Mouse (Mus musculus): ENCODE results near the gene Hist1h4f. TPM values are rescaled to one million over a fixed set of nuclear protein-coding genes. Genes with fewer than 3 reads are reported as not detected.

Gene Hist1h4f
- polyA plus RNA-seq, 1 experiment from 2014 or later = 2.4 TPM

- Histone ChIP-seq H3K27ac (ENCODE audit: low read length) (peak within 1 kb of the TSS; percentile 96), H3K9ac (ENCODE audit: low read depth, low read length) (peak within 1 kb of the TSS; percentile 78), H3K27me3 (ENCODE audit: control insufficient read depth, insufficient read depth, low read depth, low read length) (no peaks in the 10 kb centered on the region), H3K36me3 (ENCODE audit: control insufficient read depth, insufficient read depth) (no peaks in the 10 kb centered on the region), H3K4me1 (ENCODE audit: control insufficient read depth, low read depth, low read length) (peaks cover 15% of the 10 kb centered on the region), H3K4me2 (ENCODE audit: low read depth, low read length) (peak within 1 kb of the TSS; percentile 64), H3K4me3 (ENCODE audit: low read depth, low read length) (peak within 1 kb of the TSS; percentile 65), H3K9me3 (replicated peaks; ENCODE audit: control insufficient read depth, low read length) (no peaks in the 10 kb centered on the region)
- under 1% methylated on average over 55 of the region's 70 CpGs for WGBS (ENCODE audit: insufficient replicate concordance)
- peak; percentile 62 for ATAC-seq (ENCODE audit: low read depth)
These were observed 20.3 kb downstream of the Hist1h4f start, which contains the start of gene Hist1h4h for GRCm38 (mm10) chr13:23530901-23531875. Gene Hist1h4h (plus strand): TSS chr13:23531050.

DNA sequence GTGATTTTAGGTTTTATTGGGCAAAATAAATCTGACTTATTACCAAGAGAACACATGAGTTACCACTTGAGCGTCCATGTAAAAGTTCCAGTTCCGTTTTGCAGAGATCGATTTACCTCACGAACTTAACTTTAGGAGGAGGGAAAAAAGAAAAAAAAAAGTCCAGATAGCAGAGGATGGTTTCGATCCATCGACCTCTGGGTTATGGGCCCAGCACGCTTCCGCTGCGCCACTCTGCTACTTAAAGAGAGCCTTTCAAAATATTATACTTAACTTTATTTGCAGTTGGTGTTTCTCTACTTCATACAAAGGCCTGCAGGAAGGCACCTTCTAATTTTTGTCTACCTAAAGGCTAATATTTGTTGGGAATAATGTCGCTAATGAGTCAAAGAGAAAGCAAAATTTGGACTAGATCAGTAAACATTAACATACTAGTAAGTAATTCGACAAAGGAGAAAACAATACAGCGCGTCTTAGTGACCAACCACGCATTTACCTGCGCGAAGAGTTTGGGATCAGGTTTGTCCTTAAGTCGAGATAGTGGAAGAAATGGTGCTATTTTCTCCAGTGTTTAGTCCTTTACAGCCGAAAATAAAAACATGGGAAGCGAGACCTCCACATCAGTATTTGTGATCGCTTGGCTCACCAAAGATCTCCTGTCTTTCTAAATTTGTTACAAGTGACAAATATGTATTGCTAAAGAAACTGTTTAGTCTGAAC, 21.1 kb downstream of the Hist1h4f start:
- Histone ChIP-seq H3K4me1 (ENCODE audit: control insufficient read depth, low read depth, low read length) (peaks cover 20% of the 10 kb centered on the region), H3K4me2 (ENCODE audit: low read depth, low read length) (peak overlapping the region; percentile 64), H3K27ac (ENCODE audit: low read length) (peak overlapping the region; percentile 96), H3K9ac (ENCODE audit: low read depth, low read length) (peak overlapping the region; percentile 78), H3K27me3 (ENCODE audit: control insufficient read depth, insufficient read depth, low read depth, low read length) (no peaks in the 10 kb centered on the region), H3K9me3 (replicated peaks; ENCODE audit: control insufficient read depth, low read length) (no peaks in the 10 kb centered on the region), H3K4me3 (ENCODE audit: low read depth, low read length) (peak overlapping the region; percentile 65), H3K36me3 (ENCODE audit: control insufficient read depth, insufficient read depth) (no peaks in the 10 kb centered on the region)
- no peak for ATAC-seq (ENCODE audit: low read depth)
- 0% methylated on average over 20 of the region's 20 CpGs for WGBS (ENCODE audit: insufficient replicate concordance)

- H3K4me2 ChIP-seq (ENCODE audit: low read depth, low read length) = peak overlapping the region; percentile 64
- WGBS (ENCODE audit: insufficient replicate concordance) = 18% methylated on average over 2 of the region's 2 CpGs
- H3K4me1 ChIP-seq (ENCODE audit: control insufficient read depth, low read depth, low read length) = peaks cover 23% of the 10 kb centered on the region
- H3K27ac ChIP-seq (ENCODE audit: low read length) = peak overlapping the region; percentile 96
- no peaks in the 10 kb centered on the region for H3K36me3 ChIP-seq (ENCODE audit: control insufficient read depth, insufficient read depth)
- no peaks in the 10 kb centered on the region for H3K9me3 ChIP-seq (replicated peaks; ENCODE audit: control insufficient read depth, low read length)
- no peaks in the 10 kb centered on the region for H3K27me3 ChIP-seq (ENCODE audit: control insufficient read depth, insufficient read depth, low read depth, low read length)
- peak overlapping the region; percentile 78 for H3K9ac ChIP-seq (ENCODE audit: low read depth, low read length)
- ATAC-seq (ENCODE audit: low read depth) = no peak
- H3K4me3 ChIP-seq (ENCODE audit: low read depth, low read length) = peak overlapping the region; percentile 65
These were observed 21.8 kb downstream of the Hist1h4f start for GRCm38 (mm10) chr13:23529480-23530165.

GRCm38 (mm10) chr13:23529005-23529404, 22.4 kb downstream of the Hist1h4f start:
- Histone ChIP-seq H3K27ac (ENCODE audit: low read length) (no peak overlapping the region), H3K9ac (ENCODE audit: low read depth, low read length) (no peak overlapping the region), H3K4me2 (ENCODE audit: low read depth, low read length) (no peak overlapping the region), H3K4me3 (ENCODE audit: low read depth, low read length) (no peak overlapping the region), H3K27me3 (ENCODE audit: control insufficient read depth, insufficient read depth, low read depth, low read length) (no peaks in the 10 kb centered on the region), H3K36me3 (ENCODE audit: control insufficient read depth, insufficient read depth) (no peaks in the 10 kb centered on the region), H3K9me3 (replicated peaks; ENCODE audit: control insufficient read depth, low read length) (no peaks in the 10 kb centered on the region), H3K4me1 (ENCODE audit: control insufficient read depth, low read depth, low read length) (peaks cover 25% of the 10 kb centered on the region)
- 79% methylated on average over 5 of the region's 5 CpGs for WGBS (ENCODE audit: insufficient replicate concordance)
- ATAC-seq (ENCODE audit: low read depth) = no peak

DNA sequence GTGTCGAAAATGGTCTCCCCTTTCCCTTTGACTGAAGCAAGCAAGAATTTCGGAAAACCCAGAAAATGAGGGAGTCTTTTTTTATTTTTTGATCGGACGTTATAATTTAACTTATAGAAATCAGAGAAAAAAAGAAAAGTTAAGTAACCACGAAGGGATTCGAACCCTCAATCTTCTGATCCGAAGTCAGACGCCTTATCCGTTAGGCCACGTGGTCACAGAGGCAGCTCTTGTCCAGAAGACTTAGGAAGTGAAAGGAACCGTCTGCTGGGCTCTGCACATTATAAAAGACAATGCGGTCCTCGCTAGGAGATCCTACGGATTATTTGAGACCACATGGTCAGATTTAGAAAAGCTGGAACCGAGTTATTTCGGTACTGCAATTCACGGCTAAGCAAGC, 25.1 kb downstream of the Hist1h4f start:
- no peaks in the 10 kb centered on the region for H3K9me3 ChIP-seq (replicated peaks; ENCODE audit: control insufficient read depth, low read length)
- H3K36me3 ChIP-seq (ENCODE audit: control insufficient read depth, insufficient read depth) = no peaks in the 10 kb centered on the region
- H3K4me1 ChIP-seq (ENCODE audit: control insufficient read depth, low read depth, low read length) = peaks cover 16% of the 10 kb centered on the region
- no peak for ATAC-seq (ENCODE audit: low read depth)
- peak overlapping the region; percentile 68 for H3K4me2 ChIP-seq (ENCODE audit: low read depth, low read length)
- WGBS (ENCODE audit: insufficient replicate concordance) = under 1% methylated on average over 17 of the region's 17 CpGs
- peak overlapping the region; percentile 47; the same call in 1 of the 2 replicates for H3K9ac ChIP-seq (ENCODE audit: low read depth, low read length)
- peak overlapping the region; percentile 55 for H3K4me3 ChIP-seq (ENCODE audit: low read depth, low read length)
- no peaks in the 10 kb centered on the region for H3K27me3 ChIP-seq (ENCODE audit: control insufficient read depth, insufficient read depth, low read depth, low read length)
- H3K27ac ChIP-seq (ENCODE audit: low read length) = no peak overlapping the region

DNA sequence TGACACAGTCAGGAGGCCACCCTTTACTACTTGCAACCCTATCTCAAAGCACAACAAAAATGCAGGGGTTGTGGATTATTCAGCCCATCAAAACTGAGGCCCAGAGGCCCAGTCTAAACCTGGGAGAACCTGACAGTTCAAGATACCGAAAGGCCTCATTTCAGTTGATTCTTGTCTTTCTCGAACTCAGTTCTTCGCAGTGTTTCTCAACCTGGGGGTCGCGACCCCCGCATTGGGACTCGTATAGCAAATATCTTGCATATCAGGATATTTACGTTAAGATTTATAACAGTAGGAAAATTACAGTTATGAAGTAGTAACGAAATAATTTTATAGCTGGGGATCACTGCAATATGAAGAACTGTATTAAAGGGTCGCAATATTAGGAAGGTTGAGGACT, 25.5 kb downstream of the Hist1h4f start:
- H3K9me3 ChIP-seq (replicated peaks; ENCODE audit: control insufficient read depth, low read length) = no peaks in the 10 kb centered on the region
- peak overlapping the region; percentile 40 for H3K4me3 ChIP-seq (ENCODE audit: low read depth, low read length)
- H3K4me1 ChIP-seq (ENCODE audit: control insufficient read depth, low read depth, low read length) = peaks cover 16% of the 10 kb centered on the region
- H3K9ac ChIP-seq (ENCODE audit: low read depth, low read length) = 0 out of 2 replicates have a peak overlapping the region, but pooled peaks have one; percentile 9
- 1% methylated on average over 10 of the region's 10 CpGs for WGBS (ENCODE audit: insufficient replicate concordance)
- H3K36me3 ChIP-seq (ENCODE audit: control insufficient read depth, insufficient read depth) = no peaks in the 10 kb centered on the region
- H3K27me3 ChIP-seq (ENCODE audit: control insufficient read depth, insufficient read depth, low read depth, low read length) = no peaks in the 10 kb centered on the region
- peak overlapping the region; percentile 56 for H3K4me2 ChIP-seq (ENCODE audit: low read depth, low read length)
- no peak overlapping the region; the same call in 1 of the 2 replicates for H3K27ac ChIP-seq (ENCODE audit: low read length)
- no peak for ATAC-seq (ENCODE audit: low read depth)

- peaks cover 23% of the 10 kb centered on the region for H3K4me1 ChIP-seq (ENCODE audit: control insufficient read depth, low read depth, low read length)
- H3K9me3 ChIP-seq (replicated peaks; ENCODE audit: control insufficient read depth, low read length) = no peaks in the 10 kb centered on the region
- H3K4me2 ChIP-seq (ENCODE audit: low read depth, low read length) = no peak overlapping the region
- 10% methylated on average over 5 of the region's 5 CpGs for WGBS (ENCODE audit: insufficient replicate concordance)
- 0 out of 2 replicates have a peak, but pooled peaks have one; percentile 15 for ATAC-seq (ENCODE audit: low read depth)
- no peaks in the 10 kb centered on the region for H3K36me3 ChIP-seq (ENCODE audit: control insufficient read depth, insufficient read depth)
- no peak overlapping the region for H3K4me3 ChIP-seq (ENCODE audit: low read depth, low read length)
- H3K27me3 ChIP-seq (ENCODE audit: control insufficient read depth, insufficient read depth, low read depth, low read length) = no peaks in the 10 kb centered on the region
- no peak overlapping the region for H3K27ac ChIP-seq (ENCODE audit: low read length)
- H3K9ac ChIP-seq (ENCODE audit: low read depth, low read length) = no peak overlapping the region; the same call in 1 of the 2 replicates
These were observed 26.8 kb downstream of the Hist1h4f start for GRCm38 (mm10) chr13:23524654-23525053.

DNA sequence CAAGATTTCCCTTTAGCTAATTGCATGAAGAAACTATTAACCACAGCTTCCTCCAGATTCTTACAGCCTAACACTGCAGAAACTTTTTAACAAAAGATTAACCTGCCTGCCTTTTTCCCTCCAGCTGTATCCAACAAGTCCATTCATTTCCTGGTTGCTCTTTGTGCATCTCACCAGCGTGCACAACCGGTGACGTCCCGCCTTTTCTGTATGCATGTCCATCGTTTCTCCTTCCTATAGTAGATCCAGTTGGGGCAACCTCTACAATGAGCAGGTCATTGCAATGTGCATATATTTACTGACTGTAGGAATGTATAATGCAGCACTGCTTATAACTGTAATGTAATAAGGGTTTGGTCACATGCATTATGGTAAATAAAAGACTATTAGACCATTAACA, 27.5 kb downstream of the Hist1h4f start:
- Histone ChIP-seq H3K9ac (ENCODE audit: low read depth, low read length) (no peak overlapping the region), H3K4me3 (ENCODE audit: low read depth, low read length) (no peak overlapping the region), H3K4me2 (ENCODE audit: low read depth, low read length) (no peak overlapping the region), H3K9me3 (replicated peaks; ENCODE audit: control insufficient read depth, low read length) (no peaks in the 10 kb centered on the region), H3K27ac (ENCODE audit: low read length) (no peak overlapping the region), H3K36me3 (ENCODE audit: control insufficient read depth, insufficient read depth) (no peaks in the 10 kb centered on the region), H3K4me1 (ENCODE audit: control insufficient read depth, low read depth, low read length) (peaks cover 23% of the 10 kb centered on the region), H3K27me3 (ENCODE audit: control insufficient read depth, insufficient read depth, low read depth, low read length) (no peaks in the 10 kb centered on the region)
- 37% methylated on average over 5 of the region's 5 CpGs for WGBS (ENCODE audit: insufficient replicate concordance)
- ATAC-seq (ENCODE audit: low read depth) = no peak

All from liver, embryonic 16.5 days (tissue).